Comparison of ENCODE assay signal across 29 mouse cellular contexts in genomic region chr1:44162389-44162788, GRCm38 (mm10). TPM values are rescaled to one million over a fixed set of nuclear protein-coding genes. Genes with fewer than 3 reads are reported as not detected.
"Had no signal": no experiment of that assay in that cellular context is flagged by ENCODE, and none has a peak within 500 bp of the region (broad histone marks: within the 10 kb centered on the region; RNA-seq: fewer than 3 reads in every experiment).

No protein-coding gene starts in this region.

- ATAC-seq: liver, postnatal 0 days; lung, postnatal 0 days; midbrain, embryonic 15.5 days had no signal

- H3K4me3 ChIP-seq: layer of hippocampus, adult 2 months; left cerebral cortex, adult 2 months; midbrain, embryonic 12.5 days; midbrain, embryonic 15.5 days; neural tube, embryonic 12.5 days; neural tube, embryonic 15.5 days had no signal

- H3K4me1 ChIP-seq: midbrain, embryonic 12.5 days; midbrain, embryonic 15.5 days; neural tube, embryonic 12.5 days; neural tube, embryonic 15.5 days had no signal

- H3K27me3 ChIP-seq: midbrain, embryonic 12.5 days; midbrain, embryonic 15.5 days; neural tube, embryonic 12.5 days; neural tube, embryonic 15.5 days had no signal

- H3K9me3 ChIP-seq: midbrain, embryonic 15.5 days; neural tube, embryonic 15.5 days had no signal

- H3K4me2 ChIP-seq: liver, embryonic 11.5 days; lung, embryonic 14.5 days; midbrain, embryonic 12.5 days; midbrain, embryonic 15.5 days; neural tube, embryonic 12.5 days; neural tube, embryonic 15.5 days had no signal

- H3K27ac ChIP-seq: kidney, postnatal 0 days; layer of hippocampus, adult 2 months; left cerebral cortex, adult 2 months; liver, embryonic 14.5 days; midbrain, embryonic 12.5 days; midbrain, embryonic 15.5 days; neural tube, embryonic 12.5 days; neural tube, embryonic 15.5 days; stomach, postnatal 0 days had no signal

- H3K9ac ChIP-seq: liver, embryonic 14.5 days; liver, postnatal 0 days; lung, embryonic 14.5 days; midbrain, embryonic 12.5 days; midbrain, embryonic 15.5 days; neural tube, embryonic 12.5 days; neural tube, embryonic 15.5 days had no signal

- DNase-seq: kidney, adult 8-10 months; kidney, postnatal 25 days; layer of hippocampus, adult 9-11 months; layer of hippocampus, postnatal 36 days; liver, postnatal 0 days; lung, embryonic 14.5 days; lung, postnatal 36 days; right cerebral cortex, adult 18-20 months; right cerebral cortex, postnatal 14 days; right cerebral cortex, postnatal 4 days; thymus, adult 2 months; thymus, postnatal 14 days; thymus, postnatal 4 days had no signal

RNA-seq across cellular contexts. Expression of gene Mettl21e, which starts 56.4 kb away (rescaled TPM):
- total RNA-seq: layer of hippocampus, adult 2 months; layer of hippocampus, postnatal 36 days; left cerebral cortex, adult 2 months; left cerebral cortex, postnatal 10 days; left cerebral cortex, postnatal 36 days had no signal
- polyA plus RNA-seq: kidney, postnatal 0 days; large intestine, adult 2 months; limb, embryonic 11.5 days; liver, embryonic 11.5 days; liver, embryonic 14.5 days; liver, postnatal 0 days; midbrain, embryonic 12.5 days; midbrain, embryonic 15.5 days; neural tube, embryonic 12.5 days; stomach, embryonic 14.5 days; thymus, adult 2 months had no signal
